Mouse (Mus musculus): ENCODE data around the gene Cecr2. TPM values are rescaled to one million over a fixed set of nuclear protein-coding genes. Genes with fewer than 3 reads are reported as not detected.
"Not testable (repeated sequence)": the region's sequence is repeated elsewhere in the genome, so short reads cannot be mapped to it uniquely, and the experiment has no call there.

Cecr2 gene
- total RNA-seq, 2 experiments from 2014 or later = 9.1 to 17.0 TPM

- TF ChIP-seq CTCF (IDR thresholded peaks at IDR 0.05) = no peak
- Histone ChIP-seq H3K4me3 (no peak overlapping the region), H3K27ac (no peak overlapping the region)
- intact Hi-C loops (cut with DNase I) = no loop called here
- no peak for DNase-seq
Measured at GRCm38 (mm10) chr6:120788068-120788607, 122.0 kb downstream of the Cecr2 start.

DNA sequence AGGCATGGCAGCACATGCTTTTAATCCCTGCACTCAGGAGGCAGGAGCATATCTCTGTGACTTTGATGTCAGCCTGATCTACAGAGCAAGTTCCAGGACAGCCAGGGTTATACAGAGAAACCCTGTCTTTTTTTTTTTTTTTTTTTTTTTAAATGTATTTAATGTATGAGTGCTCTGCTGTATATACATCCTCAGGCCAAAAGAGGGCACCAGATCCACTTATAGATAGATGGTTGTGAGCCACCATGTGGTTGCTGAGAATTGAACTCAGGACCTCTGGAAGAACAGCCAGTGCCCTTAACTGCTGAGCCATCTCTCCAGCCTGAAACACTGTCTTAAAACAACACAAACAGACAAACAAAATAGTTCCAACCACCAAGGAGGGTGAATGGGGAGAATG, 122.7 kb downstream of the Cecr2 start:
- intact Hi-C loops (cut with DNase I) = no loop called here
- Histone ChIP-seq H3K27ac (no peak overlapping the region), H3K4me3 (no peak overlapping the region)
- no peak for DNase-seq
- 0 out of 2 replicates have a peak, but pooled peaks have one; percentile 5 for TF ChIP-seq CTCF (IDR thresholded peaks at IDR 0.05)

- H3K4me3 ChIP-seq = no peak overlapping the region
- intact Hi-C loops (cut with DNase I) = no loop called here
- no peak for TF ChIP-seq CTCF (IDR thresholded peaks at IDR 0.05)
- no peak for DNase-seq
- H3K27ac ChIP-seq = no peak overlapping the region
Measured at GRCm38 (mm10) chr6:120790153-120790552, 124.0 kb downstream of the Cecr2 start.

DNA sequence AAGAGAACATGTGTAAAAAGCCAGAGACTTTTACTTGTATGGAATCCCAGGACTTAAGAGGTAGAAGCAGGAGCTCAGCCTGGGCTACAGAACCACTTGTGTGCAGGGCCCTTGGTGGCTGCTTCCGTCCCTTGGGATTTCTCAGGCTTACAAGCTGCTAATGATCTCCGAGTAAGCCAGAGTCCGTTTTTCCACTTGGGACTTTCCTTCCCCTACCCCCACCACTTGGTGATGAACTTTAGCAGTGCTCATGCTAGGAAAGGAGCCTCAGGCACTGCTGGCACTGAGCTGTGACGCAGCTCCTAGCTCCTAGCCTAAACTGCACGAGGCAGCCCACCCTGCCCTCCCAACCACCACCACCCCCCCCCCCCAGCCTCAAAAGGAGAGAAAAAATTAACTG, 124.5 kb downstream of the Cecr2 start:
- Histone ChIP-seq H3K4me3 (no peak overlapping the region), H3K27ac (no peak overlapping the region)
- intact Hi-C loops (cut with DNase I) = no loop called here
- no peak for DNase-seq
- TF ChIP-seq CTCF (IDR thresholded peaks at IDR 0.05) = no peak

DNA sequence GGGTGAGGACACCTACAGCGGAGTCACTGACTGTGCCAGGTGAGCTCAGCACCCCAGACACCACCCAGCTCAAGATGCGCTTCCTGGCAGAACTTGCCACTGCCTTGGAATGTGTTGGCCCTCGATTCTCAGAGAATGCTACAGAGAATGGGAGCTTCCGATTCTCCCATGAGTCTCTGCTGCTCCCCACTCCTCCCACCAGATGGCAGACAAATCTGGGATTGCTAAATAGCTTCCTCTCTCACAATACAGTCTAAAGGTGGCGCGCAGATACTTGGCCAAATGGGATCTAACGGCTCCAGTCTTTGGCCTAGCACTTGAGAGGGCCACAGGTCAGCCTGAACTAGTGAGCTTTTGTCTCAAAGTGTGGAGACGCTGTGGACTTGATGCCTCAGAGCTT, 126.8 kb downstream of the Cecr2 start:
- no peak for TF ChIP-seq CTCF (IDR thresholded peaks at IDR 0.05)
- DNase-seq = no peak
- intact Hi-C loops (cut with DNase I) = no loop called here
- Histone ChIP-seq H3K27ac (no peak overlapping the region), H3K4me3 (no peak overlapping the region)

DNA sequence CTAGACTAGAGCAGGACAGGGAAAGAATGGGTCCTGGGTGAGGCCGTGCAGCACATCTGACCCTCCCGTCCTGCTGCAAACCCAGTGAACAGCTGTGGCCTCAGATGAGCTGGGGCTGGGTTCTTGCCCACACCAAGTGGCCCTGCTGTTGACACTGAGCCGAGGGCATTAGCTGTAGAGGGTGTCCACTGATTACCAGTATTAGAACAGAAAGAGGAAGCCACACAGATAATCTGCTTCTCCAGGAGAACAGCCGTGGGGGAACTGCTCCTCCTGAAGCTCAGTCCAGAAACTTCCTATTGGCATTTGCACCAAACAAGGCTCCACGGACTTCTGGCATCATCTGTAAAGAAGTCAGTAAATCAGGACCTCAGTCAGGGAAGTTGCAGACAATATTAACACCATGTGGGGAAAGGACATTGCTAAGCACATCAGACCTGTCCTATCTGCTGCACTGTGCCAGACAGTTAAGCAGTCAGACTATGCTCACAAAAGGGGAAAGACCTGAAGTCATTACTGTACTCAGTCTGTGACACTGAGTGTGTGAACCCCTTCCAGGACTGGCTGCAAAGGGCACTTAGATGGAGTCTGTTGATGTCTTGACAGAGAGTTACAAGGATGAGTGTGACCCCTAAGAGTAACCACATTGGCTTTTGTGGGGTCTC, 129.4 kb downstream of the Cecr2 start:
- Histone ChIP-seq H3K4me3 (no peak overlapping the region), H3K27ac (peak overlapping the region; percentile 57; the same call in 1 of the 2 replicates)
- intact Hi-C loops (cut with DNase I) = no loop called here
- peak; percentile 81 for DNase-seq
- TF ChIP-seq CTCF (IDR thresholded peaks at IDR 0.05) = no peak

GRCm38 (mm10) chr6:120796111-120796510, 129.9 kb downstream of the Cecr2 start:
- Histone ChIP-seq H3K4me3 (no peak overlapping the region), H3K27ac (no peak overlapping the region; the same call in 1 of the 2 replicates)
- intact Hi-C loops (cut with DNase I) = no loop called here
- TF ChIP-seq CTCF (IDR thresholded peaks at IDR 0.05) = no peak
- DNase-seq = no peak

DNA sequence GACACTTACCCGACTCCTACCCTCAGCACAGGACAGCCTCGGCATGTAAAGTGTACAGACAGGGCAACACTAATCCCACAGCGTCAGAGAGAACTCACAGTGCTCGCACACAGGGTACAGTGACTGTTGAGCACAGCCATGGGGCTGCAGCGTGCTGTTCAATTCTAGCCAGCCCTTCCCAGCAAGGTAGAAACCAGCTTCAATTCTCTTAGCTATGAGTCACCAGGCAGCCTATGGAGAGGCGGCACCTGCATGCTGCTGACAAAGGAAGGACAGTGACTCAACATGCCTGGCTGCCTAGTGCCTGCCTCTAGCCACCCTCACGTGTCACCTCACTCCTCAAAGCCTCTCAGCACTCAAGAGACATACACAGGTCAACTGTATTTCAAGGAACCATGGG, 131.8 kb downstream of the Cecr2 start:
- Histone ChIP-seq H3K4me3 (no peak overlapping the region), H3K27ac (no peak overlapping the region)
- intact Hi-C loops (cut with DNase I) = no loop called here
- DNase-seq = no peak
- TF ChIP-seq CTCF (IDR thresholded peaks at IDR 0.05) = no peak

DNA sequence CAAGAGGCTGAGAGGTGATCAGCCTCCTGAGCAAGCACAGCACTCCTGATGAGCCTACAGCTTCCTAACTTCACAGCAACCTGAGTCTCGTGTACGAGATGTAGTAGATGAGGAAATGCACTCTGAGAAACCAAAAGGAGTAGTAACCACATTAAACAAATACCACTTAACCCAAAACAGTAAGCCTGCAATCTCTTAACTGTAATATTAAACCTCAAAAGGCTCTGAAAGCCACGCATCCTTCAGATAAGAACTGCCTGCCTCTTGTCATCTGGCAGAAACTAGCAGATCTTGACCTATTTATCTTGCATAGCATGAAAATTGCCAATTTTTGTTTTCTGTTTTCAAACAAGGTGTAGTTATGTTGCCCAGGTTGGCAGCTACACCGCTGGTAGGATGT, 132.7 kb downstream of the Cecr2 start:
- intact Hi-C loops (cut with DNase I) = no loop called here
- no peak for TF ChIP-seq CTCF (IDR thresholded peaks at IDR 0.05)
- DNase-seq = no peak
- Histone ChIP-seq H3K4me3 (no peak overlapping the region), H3K27ac (no peak overlapping the region)

DNA sequence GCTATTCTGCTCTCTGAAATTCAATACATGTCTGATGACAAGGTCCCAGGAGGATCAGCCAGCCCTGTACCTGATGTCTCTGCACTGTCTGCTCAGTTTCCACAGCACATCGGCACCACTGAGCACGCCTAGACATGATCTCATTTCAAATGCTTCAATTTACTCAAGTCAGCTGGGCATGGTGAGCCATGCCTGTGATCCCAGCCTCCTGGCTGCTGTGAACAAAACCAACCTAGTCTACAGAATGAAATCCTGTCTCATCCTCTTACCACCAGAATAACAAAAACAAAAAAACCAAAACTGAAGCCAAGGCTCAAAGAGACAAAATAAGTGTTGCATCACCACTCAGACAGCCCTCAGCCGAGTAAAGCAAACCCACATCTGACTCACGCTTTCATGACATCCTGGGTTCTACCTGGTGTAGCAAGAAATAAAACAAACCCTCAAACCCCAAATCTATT, 133.4 kb downstream of the Cecr2 start:
- intact Hi-C loops (cut with DNase I) = no loop called here
- Histone ChIP-seq H3K4me3 (no peak overlapping the region), H3K27ac (no peak overlapping the region)
- TF ChIP-seq CTCF (IDR thresholded peaks at IDR 0.05) = no peak
- DNase-seq = peak; percentile 42

GRCm38 (mm10) chr6:120806999-120807737, 141.0 kb downstream of the Cecr2 start:
- Histone ChIP-seq H3K4me3 (no peak overlapping the region), H3K27ac (no peak overlapping the region)
- TF ChIP-seq CTCF (IDR thresholded peaks at IDR 0.05) = no peak
- DNase-seq = no peak
- intact Hi-C loops (cut with DNase I) = no loop called here

DNA sequence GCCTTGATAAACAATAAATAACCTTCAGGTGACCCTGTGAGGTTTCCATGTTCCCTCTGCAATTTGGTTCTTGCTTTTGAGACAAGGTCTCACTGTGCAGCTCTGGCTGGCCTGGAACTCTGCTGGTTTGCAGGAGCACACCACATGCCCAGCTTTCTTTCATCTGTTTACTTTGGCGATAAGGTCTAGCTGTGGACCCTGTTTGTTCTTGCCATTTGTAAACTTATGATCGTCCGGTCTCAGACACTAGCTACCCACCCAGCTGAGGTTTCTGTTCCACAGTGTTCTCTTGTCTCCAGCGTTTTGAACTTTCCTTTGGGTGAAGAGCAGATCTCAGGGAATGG, 141.5 kb downstream of the Cecr2 start:
- no peak overlapping the region for H3K27ac ChIP-seq
- no peak for TF ChIP-seq CTCF (IDR thresholded peaks at IDR 0.05)

DNA sequence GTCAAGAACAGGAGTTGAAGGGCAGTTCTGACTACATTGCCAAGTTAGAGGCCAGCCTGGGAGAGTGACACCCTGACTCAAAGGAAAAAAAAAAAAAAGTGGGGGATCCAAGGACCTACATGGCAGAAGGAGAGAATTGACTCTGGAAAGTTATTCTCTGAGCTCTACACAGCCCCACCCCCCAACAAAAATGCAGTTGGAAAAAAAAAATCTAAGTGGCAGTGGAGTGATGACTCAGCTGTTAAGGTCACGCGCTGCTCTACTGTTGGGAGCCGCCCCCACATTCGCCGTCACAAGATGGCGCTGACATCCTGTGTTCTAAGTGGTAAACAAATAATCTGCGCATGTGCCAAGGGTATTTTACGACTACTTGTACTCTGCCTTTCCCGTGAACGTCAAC, 145.8 kb downstream of the Cecr2 start:
- intact Hi-C loops (cut with DNase I); DNase-seq; H3K4me3 ChIP-seq; H3K27ac ChIP-seq: not testable (repeated sequence)

More for the DNA sequence above, 141.5 kb downstream of the Cecr2 start:
- H3K4me3 ChIP-seq = no peak overlapping the region
- intact Hi-C loops (cut with DNase I) = no loop called here
- DNase-seq = no peak

All from gastrocnemius, adult 2 months (tissue).